Mouse (Mus musculus) cerebellum, postnatal 36 days (tissue): ENCODE results near the gene Asic2.
A peak's percentile ranks its signal among the peaks of the same experiment; 100 is the strongest.

Experiments used
- DNase-seq, 2 experiments: peaks; one replicate each; pipeline ENCODE4 v3.0.0; 2021 to 2022; ENCODE audit warnings: mixed read lengths in 2 of 2

The Asic2 gene

DNA sequence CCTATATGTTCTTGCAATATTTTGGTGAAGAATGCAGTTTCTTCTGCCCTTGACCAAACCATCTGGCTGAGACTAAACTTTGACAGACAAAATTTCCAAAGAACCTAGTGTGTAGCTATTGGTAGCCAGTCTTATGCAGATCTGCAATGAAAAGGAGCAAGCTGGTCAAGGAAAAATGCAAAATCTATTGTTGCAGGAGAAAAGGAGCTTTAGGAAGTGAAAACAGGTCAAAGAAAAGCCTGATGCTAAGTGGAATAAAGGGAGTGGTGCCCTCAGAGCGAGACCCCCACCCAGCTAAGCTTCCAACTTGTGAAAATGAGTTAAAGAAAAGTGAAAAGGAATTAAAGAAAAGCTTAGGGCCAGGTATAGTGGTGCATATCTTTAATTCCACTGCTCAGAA lies 135.9 kb downstream of the Asic2 start:
- DNase-seq = no peak

GRCm38 (mm10) chr11:81816531-81816930 lies 151.7 kb downstream of the Asic2 start:
- DNase-seq = no peak

GRCm38 (mm10) chr11:81814816-81815215 lies 153.4 kb downstream of the Asic2 start:
- DNase-seq = no peak

GRCm38 (mm10) chr11:81806905-81807659 lies 161.2 kb downstream of the Asic2 start:
- no peak for DNase-seq

DNA sequence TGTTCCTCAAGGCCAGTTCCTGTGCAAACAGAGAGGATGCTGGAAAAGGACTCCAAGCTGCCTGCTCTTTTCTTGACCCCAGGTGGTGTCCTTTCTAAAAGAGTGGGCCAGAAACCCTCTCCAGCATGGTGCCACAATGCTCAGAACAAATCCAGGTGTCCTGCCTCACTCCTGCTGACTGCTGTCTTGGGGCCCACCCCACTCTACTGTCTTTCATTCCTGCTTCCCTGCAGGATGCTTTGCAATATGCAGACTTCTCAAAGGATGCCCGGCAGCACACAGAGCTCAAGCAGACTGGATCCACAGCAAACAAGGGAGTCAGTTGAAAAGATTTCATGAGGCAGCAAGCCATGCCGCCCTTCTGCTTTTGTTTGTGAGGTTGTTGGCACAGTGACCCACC lies 164.7 kb downstream of the Asic2 start:
- no peak for DNase-seq

DNA sequence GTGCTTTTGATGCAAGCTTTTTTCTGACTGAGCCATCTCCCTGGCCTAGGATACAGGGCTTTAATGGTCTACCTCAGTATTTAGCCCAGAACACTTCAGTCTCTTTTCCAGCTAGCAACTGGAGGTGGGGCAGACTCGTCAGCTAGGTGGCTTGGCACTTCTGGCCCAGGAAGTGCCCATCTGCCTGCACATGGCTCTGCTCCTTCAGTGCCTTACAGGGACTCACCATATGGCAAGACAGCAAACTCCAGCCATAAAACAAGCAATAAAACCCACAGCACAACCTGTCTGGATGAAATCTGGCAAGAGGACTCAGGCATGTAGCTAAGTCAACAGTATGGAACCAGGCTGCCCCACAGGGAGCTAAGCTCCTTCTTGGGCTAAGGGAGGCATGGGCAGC lies 165.6 kb downstream of the Asic2 start:
- DNase-seq = peak; percentile 24 to 31

GRCm38 (mm10) chr11:81800899-81801298 lies 167.4 kb downstream of the Asic2 start:
- no peak for DNase-seq

DNA sequence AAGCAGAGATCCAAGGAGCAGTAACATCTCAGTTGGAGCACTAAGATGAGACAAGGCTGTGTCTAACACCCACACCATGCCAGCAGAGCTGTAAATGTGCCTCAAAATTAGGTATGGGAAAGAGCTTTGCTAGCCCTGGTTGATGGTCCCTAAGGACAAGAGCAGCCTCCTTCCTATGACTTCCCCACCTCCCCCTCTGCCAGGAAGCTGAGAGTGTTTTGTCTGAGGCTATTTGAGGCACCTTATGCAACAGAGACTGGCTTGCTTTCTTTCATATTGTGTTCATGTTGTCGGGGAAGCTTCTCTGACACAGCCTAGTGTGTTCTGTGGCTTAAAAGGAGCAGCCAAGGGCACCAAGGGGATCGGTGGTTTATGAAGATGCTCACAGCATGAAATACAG lies 174.7 kb downstream of the Asic2 start:
- DNase-seq = no peak

- DNase-seq = no peak
Measured at GRCm38 (mm10) chr11:81791579-81791978, 176.7 kb downstream of the Asic2 start.

DNA sequence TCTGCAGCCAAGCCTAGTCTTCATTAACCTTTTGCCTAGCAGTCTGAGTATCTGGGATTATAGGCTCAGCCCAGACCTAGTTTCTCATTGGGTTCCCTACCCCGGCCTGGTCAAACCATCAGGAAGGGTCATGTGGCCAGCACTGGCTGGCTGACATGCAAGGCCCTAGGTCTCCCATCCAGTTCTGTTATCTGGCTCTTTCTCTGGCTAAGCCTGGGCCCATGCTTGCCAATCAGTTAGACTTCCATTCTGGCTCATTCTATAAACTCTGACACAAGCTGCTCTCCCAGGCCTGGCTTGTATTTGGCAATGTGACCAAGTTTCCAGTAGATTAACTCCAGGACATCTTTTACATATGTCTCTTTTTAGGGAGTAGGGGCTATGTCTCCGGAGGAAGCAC lies 187.7 kb downstream of the Asic2 start:
- peak; percentile 53 to 66 for DNase-seq

- DNase-seq = peak; percentile 56 to 71
Measured at GRCm38 (mm10) chr11:81779881-81780280, 188.4 kb downstream of the Asic2 start.

DNA sequence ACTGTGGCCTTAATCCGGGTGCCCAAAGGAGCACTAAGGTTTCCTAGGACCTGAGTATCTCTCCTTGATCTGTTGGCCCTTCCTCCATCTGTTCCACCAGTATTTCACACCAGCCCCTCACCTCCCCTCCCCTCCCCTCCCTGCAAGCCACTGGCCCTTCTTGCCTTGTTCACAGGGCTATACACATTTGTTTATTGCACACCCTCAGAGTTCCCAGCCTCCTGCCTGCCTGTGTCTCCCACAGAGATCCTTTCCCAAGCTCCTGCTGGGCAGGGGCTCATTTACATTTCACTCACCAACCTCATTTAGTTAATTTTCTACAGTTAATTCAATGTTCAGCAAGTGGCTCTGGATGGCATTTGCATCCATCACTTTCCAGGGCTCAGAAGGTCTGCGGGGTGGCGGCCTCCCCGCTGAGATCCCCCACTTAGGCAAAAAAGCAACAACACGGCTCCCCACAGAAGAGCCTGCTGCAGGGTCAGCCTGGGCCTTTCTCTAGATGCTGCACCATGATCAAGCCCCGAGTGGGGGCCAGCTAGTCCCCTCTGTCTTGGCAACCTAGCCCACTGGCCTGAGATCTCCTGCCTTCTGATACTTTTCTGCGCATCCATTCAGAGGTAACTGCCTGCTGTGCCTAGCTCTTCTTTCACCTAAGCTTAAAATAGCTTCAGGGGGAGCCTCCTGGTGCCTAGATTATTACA lies 196.9 kb downstream of the Asic2 start:
- no peak for DNase-seq

DNA sequence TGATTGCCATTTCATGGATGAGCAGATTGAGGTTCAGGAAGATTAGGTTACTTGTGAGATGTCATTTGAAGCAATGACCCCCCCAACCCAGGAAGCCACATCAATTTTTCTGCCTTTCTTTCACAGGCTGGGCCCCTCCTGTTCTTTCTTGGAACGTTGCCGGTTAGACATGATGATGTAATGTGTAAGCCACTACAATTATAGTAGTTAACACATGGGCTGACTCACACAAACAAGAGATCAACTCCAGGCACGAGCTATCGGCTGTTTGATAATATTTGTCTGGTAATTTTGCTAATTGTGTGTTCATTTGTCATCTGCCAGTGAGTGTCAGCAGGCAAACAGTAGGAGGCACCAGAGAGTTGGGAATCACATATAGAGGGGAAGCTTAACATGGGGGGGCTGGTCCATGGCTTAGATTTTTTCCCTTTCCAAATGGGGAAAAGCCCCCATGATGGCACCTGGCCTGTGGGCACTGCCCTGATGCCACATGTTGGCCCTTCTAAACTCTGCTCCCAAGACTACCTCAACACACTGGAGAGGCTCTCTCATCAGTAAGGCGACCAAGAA lies 198.5 kb downstream of the Asic2 start:
- DNase-seq = no peak

- DNase-seq = no peak
Measured at GRCm38 (mm10) chr11:81768305-81768704, 200.0 kb downstream of the Asic2 start.

DNA sequence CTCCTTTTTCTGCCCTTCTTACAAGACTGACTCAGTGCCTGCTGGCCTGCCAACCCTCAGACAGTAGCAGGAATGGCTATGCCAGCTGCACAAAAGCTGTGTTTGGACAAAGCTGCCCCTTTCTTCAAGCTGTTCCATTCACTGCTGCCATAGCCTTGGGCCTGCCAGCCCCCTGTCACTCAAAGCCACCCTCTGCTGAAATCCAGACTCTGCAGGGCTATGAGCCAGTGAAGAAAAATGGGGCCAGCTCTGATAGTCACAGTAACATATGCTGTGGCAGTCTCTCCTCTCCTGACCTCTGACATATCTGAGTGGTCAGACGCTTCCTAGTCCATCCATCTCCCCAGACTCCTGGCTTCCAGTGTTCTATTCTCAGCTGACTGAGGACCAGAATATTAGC lies 200.5 kb downstream of the Asic2 start:
- DNase-seq = peak; percentile 32 to 50

GRCm38 (mm10) chr11:81765288-81765687 lies 203.0 kb downstream of the Asic2 start:
- no peak for DNase-seq

DNA sequence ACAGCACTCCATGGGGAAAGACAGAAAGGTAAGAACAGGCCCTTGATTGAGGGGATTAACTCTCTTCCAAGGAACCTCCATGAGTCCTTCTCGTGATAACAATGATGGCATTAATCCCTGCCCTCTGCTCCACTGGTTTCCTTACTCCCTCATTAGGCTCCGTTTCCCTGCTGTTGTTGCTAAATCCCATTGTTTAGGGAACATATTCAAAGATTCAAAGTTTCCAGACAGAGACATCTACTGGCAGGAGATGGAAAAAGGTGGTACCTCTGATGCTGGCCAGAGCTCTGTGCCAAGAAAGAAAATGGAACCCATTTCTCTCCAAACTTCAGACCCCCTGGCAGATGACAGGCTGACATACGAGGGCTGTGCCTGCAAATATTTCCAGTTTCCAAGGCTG lies 203.5 kb downstream of the Asic2 start:
- no peak for DNase-seq

DNA sequence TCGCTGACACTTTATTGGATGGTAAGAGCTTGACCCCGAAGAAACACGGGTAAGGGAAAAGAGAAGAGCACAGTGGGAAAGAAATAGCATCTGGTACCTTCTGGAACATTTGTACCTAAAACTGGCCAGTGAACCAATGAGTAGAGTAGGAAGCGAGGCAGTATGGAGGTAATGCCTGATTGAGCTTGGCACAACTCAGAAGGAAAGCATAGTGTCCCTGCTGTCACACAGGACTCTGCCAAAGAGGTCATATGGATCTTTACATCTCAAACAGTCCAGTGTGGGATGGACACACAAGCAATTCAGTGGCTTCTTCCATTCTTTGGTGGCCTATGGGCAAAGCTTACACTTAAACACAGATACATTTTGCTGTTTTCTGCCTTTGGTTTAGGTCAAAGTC lies 211.0 kb downstream of the Asic2 start:
- no peak for DNase-seq

- no peak for DNase-seq
Measured at GRCm38 (mm10) chr11:81750876-81751275, 217.4 kb downstream of the Asic2 start.

DNA sequence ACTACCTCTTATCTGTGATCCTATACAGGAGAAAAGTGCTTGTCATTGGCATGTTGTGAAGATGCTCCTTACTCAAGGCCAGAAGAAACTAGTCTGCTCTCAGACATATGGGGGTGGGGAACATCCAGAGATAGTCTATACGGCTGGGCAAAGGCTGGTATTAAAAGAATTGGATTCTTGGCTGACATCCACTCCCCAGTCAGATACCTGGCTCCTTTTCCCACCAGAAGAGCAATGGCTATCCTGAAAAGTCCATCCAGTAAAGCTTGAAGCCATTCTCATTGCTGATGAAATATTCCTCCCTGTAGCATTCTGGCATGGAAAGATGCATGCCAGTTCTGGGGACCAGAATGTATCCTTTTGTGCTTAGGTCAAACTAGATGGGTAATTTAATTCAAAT lies 218.2 kb downstream of the Asic2 start:
- DNase-seq = no peak

DNA sequence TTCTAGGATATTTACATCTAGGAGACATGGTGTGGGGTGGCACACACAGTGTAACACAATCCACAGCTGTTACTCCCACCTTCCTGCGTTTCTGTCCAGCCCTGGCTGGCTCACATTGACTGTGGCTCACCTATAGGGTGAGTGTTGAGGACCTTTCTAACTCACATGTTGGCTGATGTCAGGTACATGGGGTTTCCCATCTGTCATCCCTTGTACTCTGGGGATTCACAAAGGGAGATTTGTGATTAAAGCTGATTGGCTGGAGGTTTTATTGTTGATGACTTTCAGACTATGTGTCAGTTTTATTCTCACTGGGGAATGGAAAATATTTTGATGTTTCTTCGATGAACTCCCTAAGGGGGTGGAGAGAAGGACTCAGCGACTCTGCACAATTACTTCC lies 229.3 kb downstream of the Asic2 start:
- no peak for DNase-seq

GRCm38 (mm10) chr11:81737777-81738176 lies 230.5 kb downstream of the Asic2 start:
- DNase-seq = no peak

- DNase-seq = no peak
Measured at GRCm38 (mm10) chr11:81722071-81722470, 246.2 kb downstream of the Asic2 start.

DNA sequence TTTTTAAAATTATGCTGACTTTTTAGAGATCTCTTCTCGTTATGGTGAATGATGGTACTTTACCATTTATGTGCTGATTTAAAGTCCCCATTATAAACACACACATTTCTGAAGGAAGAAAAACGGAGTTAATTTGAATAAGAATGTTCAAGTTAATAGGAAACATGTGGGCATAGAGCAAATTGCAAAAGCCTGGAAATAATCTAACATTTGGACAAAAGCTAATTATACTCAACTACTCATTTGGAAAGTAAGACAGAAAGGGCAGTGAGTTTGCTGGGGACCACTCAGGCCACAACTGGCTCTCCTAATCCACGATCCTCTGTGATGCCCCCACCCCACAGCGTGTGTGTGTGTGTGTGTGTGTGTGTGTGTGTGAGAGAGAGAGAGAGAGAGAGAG lies 253.5 kb downstream of the Asic2 start:
- no peak for DNase-seq
